Mouse (Mus musculus) hindbrain, embryonic 10.5 days (tissue): ENCODE measurements at regions not wholly inside any gene's neighbourhood (a gene's known extent, or its start where the extent isn't known, plus 50 kb on each side); places are given as distances from the start of the nearest gene placed in this dataset.

ENCODE experiments used
- DNase-seq: peaks from one replicate; pipeline ENCODE4 v3.0.0-alpha.2; 2017; ENCODE audit warnings: low spot score
- H3K27ac ChIP-seq: fragments of 300-500 bp; sonication (generic); 2 replicates; pipeline ENCODE4 v1.5.1; 2016; ENCODE audit warnings: mild to moderate bottlenecking, moderate library complexity
- H3K27me3 ChIP-seq: fragments of 300-500 bp; sonication (generic); 2 replicates; pipeline ENCODE4 v1.6.1; 2016; ENCODE audit warnings: mild to moderate bottlenecking; ENCODE audit not compliant: poor library complexity, insufficient read depth, severe bottlenecking
- H3K36me3 ChIP-seq: fragments of 300-500 bp; sonication (generic); 2 replicates; pipeline ENCODE4 v1.6.1; 2016; ENCODE audit warnings: mild to moderate bottlenecking, moderate library complexity
- H3K4me1 ChIP-seq: fragments of 300-500 bp; sonication (generic); replicated peaks from 2 replicates; pipeline ENCODE4 v1.6.1; 2016; ENCODE audit warnings: mild to moderate bottlenecking
- H3K4me3 ChIP-seq: fragments of 300-500 bp; sonication (generic); 2 replicates; pipeline ENCODE4 v1.5.1; 2016; ENCODE audit warnings: mild to moderate bottlenecking, moderate library complexity
- H3K9me3 ChIP-seq: fragments of 300-500 bp; sonication (generic); 2 replicates; pipeline ENCODE4 v1.6.1; 2016; ENCODE audit warnings: mild to moderate bottlenecking, moderate library complexity
- WGBS: fragments of 180-500 bp; shearing (Covaris S2); methylation state at CpG from one replicate; pipeline ENCODE4 v1.1.7; 2016; 5-methylcytosine and 5-hydroxymethylcytosine counted together

GRCm38 (mm10) chr13:16762326-16762725 lies 750.7 kb downstream of the Inhba start:
- peak overlapping the region; percentile 66; the same call in 1 of the 2 replicates for H3K27ac ChIP-seq
- 76% methylated on average over 8 of the region's 8 CpGs for WGBS
- DNase-seq, result no peak
- no peaks in the 10 kb centered on the region for H3K9me3 ChIP-seq
- H3K4me3 ChIP-seq, result no peak overlapping the region
- peaks cover 15% of the 10 kb centered on the region for H3K4me1 ChIP-seq
- no peaks in the 10 kb centered on the region for H3K36me3 ChIP-seq
- H3K27me3 ChIP-seq, result no peaks in the 10 kb centered on the region

GRCm38 (mm10) chr13:16762727-16763512 lies 751.3 kb downstream of the Inhba start:
- no peak for DNase-seq
- Histone ChIP-seq H3K4me3 (no peak overlapping the region), H3K27me3 (no peaks in the 10 kb centered on the region), H3K4me1 (peaks cover 15% of the 10 kb centered on the region), H3K9me3 (no peaks in the 10 kb centered on the region), H3K36me3 (no peaks in the 10 kb centered on the region), H3K27ac (no peak overlapping the region)
- 59% methylated on average over 8 of the region's 8 CpGs for WGBS

DNA sequence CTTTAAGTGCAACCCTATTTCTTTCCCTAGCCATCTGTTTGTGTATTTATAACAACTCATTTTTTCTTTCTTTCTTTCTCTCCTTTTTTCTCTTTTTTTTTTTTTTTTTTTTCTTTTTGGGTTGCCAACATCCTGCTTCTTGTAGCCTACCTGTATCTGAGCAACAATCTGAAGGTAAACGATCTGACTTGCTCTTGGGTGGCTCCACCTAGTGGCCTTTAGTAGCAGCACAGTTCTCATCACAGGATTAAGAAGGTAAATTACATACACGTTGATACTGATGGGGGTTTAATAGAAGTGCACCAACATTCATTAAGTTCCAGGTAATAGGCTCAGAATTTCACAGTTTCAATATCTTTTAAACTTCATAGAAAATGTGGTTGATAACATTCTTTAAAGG lies 752.1 kb downstream of the Inhba start:
- DNase-seq, result no peak
- Histone ChIP-seq H3K27me3 (no peaks in the 10 kb centered on the region), H3K36me3 (no peaks in the 10 kb centered on the region), H3K9me3 (no peaks in the 10 kb centered on the region), H3K4me1 (peaks cover 15% of the 10 kb centered on the region), H3K27ac (no peak overlapping the region), H3K4me3 (no peak overlapping the region)
- 8% methylated on average over 2 of the region's 2 CpGs for WGBS

- no peak for DNase-seq
- WGBS, result 28% methylated on average over 2 of the region's 2 CpGs
- no peak overlapping the region for H3K4me3 ChIP-seq
- no peak overlapping the region for H3K27ac ChIP-seq
- H3K36me3 ChIP-seq, result no peaks in the 10 kb centered on the region
- peaks cover 8% of the 10 kb centered on the region; the same call in 1 of the 2 replicates for H3K4me1 ChIP-seq
- H3K9me3 ChIP-seq, result no peaks in the 10 kb centered on the region
- H3K27me3 ChIP-seq, result no peaks in the 10 kb centered on the region
Observed at GRCm38 (mm10) chr13:16769409-16769808, 757.8 kb downstream of the Inhba start.

DNA sequence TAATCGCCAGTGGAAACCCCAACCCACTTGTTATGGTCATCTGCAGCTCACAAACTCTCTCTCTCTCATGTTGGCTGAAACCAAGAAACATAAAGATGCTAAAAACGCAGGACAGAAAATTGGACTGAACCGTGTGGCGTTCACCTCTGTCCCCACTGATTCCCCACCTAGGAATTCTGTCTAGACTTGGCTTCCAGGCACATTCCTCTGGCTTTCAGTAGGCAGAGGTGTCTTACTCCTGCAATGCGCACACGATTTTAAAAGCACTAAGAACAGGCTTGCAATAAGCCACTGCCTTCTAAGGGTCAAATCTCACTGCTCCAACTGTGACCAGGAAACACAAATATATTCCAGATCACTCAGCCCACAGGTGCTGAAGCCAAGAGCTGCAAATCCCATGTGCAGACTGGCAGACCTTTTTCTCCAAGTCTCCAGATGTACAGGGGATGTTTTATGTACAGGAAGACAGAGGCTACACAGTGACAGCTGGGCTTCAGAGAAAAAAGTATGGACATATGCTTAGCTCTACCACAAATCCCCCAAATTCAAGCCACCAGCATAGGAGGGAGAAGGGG lies 758.3 kb downstream of the Inhba start:
- Histone ChIP-seq H3K9me3 (no peaks in the 10 kb centered on the region), H3K4me3 (no peak overlapping the region), H3K27me3 (no peaks in the 10 kb centered on the region), H3K36me3 (no peaks in the 10 kb centered on the region), H3K4me1 (peaks cover 8% of the 10 kb centered on the region; the same call in 1 of the 2 replicates), H3K27ac (no peak overlapping the region)
- DNase-seq, result no peak
- WGBS, result 57% methylated on average over 6 of the region's 6 CpGs

- Histone ChIP-seq H3K4me3 (no peak overlapping the region), H3K4me1 (peaks cover 8% of the 10 kb centered on the region; the same call in 1 of the 2 replicates), H3K9me3 (no peaks in the 10 kb centered on the region), H3K27me3 (no peaks in the 10 kb centered on the region), H3K27ac (no peak overlapping the region), H3K36me3 (no peaks in the 10 kb centered on the region)
- no peak for DNase-seq
- 89% methylated on average over 4 of the region's 4 CpGs for WGBS
Observed at GRCm38 (mm10) chr13:16771845-16772244, 760.2 kb downstream of the Inhba start.

GRCm38 (mm10) chr13:16805560-16805959 lies 793.9 kb downstream of the Inhba start:
- H3K9me3 ChIP-seq, result no peaks in the 10 kb centered on the region
- H3K27ac ChIP-seq, result no peak overlapping the region
- WGBS, result 63% methylated on average over 3 of the region's 3 CpGs
- no peak overlapping the region for H3K4me3 ChIP-seq
- H3K4me1 ChIP-seq, result no peaks in the 10 kb centered on the region
- no peaks in the 10 kb centered on the region for H3K27me3 ChIP-seq
- no peaks in the 10 kb centered on the region for H3K36me3 ChIP-seq
- peak; percentile 7 for DNase-seq
